8 mouse cellular contexts compared by ENCODE assay signal in genomic region chr8:117802299-117802689, GRCm38 (mm10). TPM values are rescaled to one million over a fixed set of nuclear protein-coding genes. Genes with fewer than 3 reads are reported as not detected.
DNase-seq lines count a peak whose midpoint lies in the region; ATAC-seq and TF ChIP-seq lines count a peak whose summit lies in the region.

No protein-coding gene starts in this region.

- H3K27ac ChIP-seq in heart, embryonic 11.5 days (ENCODE audit: low read depth, low read length) = peak overlapping the region; percentile 95
- H3K27ac ChIP-seq in embryonic facial prominence, embryonic 14.5 days (replicated peaks; ENCODE audit: low read depth, low read length) = peak overlapping the region; percentile 92
- H3K27ac ChIP-seq in limb, embryonic 13.5 days = peak overlapping the region; percentile 55
- H3K27ac ChIP-seq in neural tube, embryonic 15.5 days (replicated peaks) = peak overlapping the region; percentile 87

- peaks cover 30% of the 10 kb centered on the region for H3K79me2 ChIP-seq in C2C12 (ENCODE audit: control insufficient read depth, insufficient read depth)

- TF ChIP-seq CTCF in C2C12 (IDR thresholded peaks at IDR 0.05; ENCODE audit: control insufficient read depth, insufficient read depth, insufficient read length) = no peak

- 2% methylated on average over 11 of the region's 11 CpGs for WGBS in heart, embryonic 11.5 days (ENCODE audit: insufficient replicate concordance)
- WGBS in embryonic facial prominence, embryonic 14.5 days = 2% methylated on average over 11 of the region's 11 CpGs
- WGBS in limb, embryonic 13.5 days = 2% methylated on average over 11 of the region's 11 CpGs
- 3% methylated on average over 11 of the region's 11 CpGs for WGBS in neural tube, embryonic 15.5 days

- H3ac ChIP-seq in C2C12 (ENCODE audit: control insufficient read depth, insufficient read length, low read depth) = peak overlapping the region; percentile 5

- H3K27me3 ChIP-seq in heart, embryonic 11.5 days (ENCODE audit: control insufficient read depth, insufficient read depth, low read length) = no peaks in the 10 kb centered on the region
- H3K27me3 ChIP-seq in C2C12 (ENCODE audit: control insufficient read depth, insufficient read depth, insufficient read length) = peaks cover 3% of the 10 kb centered on the region
- H3K27me3 ChIP-seq in embryonic facial prominence, embryonic 14.5 days (replicated peaks; ENCODE audit: control insufficient read depth, insufficient read depth, low read length) = no peaks in the 10 kb centered on the region
- H3K27me3 ChIP-seq in limb, embryonic 13.5 days = no peaks in the 10 kb centered on the region
- no peaks in the 10 kb centered on the region for H3K27me3 ChIP-seq in neural tube, embryonic 15.5 days (replicated peaks)

- no peak for DNase-seq in heart, postnatal 25 days (ENCODE audit: low spot score)
- DNase-seq in embryonic facial prominence, embryonic 14.5 days (ENCODE audit: low spot score) = no peak
- no peak for DNase-seq in layer of hippocampus, postnatal 36 days
- DNase-seq in kidney, postnatal 10 days = no peak

- peak overlapping the region; percentile 76 for H3K4me3 ChIP-seq in heart, embryonic 11.5 days (ENCODE audit: low read depth, low read length)
- peak overlapping the region; percentile 18 for H3K4me3 ChIP-seq in C2C12 (ENCODE audit: insufficient read depth, poor library complexity, severe bottlenecking)
- peak overlapping the region; percentile 95 for H3K4me3 ChIP-seq in embryonic facial prominence, embryonic 14.5 days (ENCODE audit: low read depth, low read length)
- peak overlapping the region; percentile 77 for H3K4me3 ChIP-seq in limb, embryonic 13.5 days
- H3K4me3 ChIP-seq in neural tube, embryonic 15.5 days (replicated peaks) = peak overlapping the region; percentile 79

- peak overlapping the region; percentile 95 for H3K9ac ChIP-seq in heart, embryonic 11.5 days (ENCODE audit: low read depth, low read length)
- H3K9ac ChIP-seq in embryonic facial prominence, embryonic 14.5 days (ENCODE audit: low read depth, low read length) = peak overlapping the region; percentile 65
- H3K9ac ChIP-seq in limb, embryonic 13.5 days = peak overlapping the region; percentile 70
- H3K9ac ChIP-seq in neural tube, embryonic 15.5 days (replicated peaks) = peak overlapping the region; percentile 47

- ATAC-seq in heart, embryonic 11.5 days (replicated peaks; ENCODE audit: insufficient number of reproducible peaks, low FRiP score, low TSS enrichment) = 0 out of 2 replicates have a peak, but pooled peaks have one; percentile 20
- peak; percentile 41; the same call in 1 of the 2 replicates for ATAC-seq in embryonic facial prominence, embryonic 14.5 days (ENCODE audit: low read depth)
- peak; percentile 46 for ATAC-seq in limb, embryonic 13.5 days (ENCODE audit: low FRiP score, low read depth)
- ATAC-seq in neural tube, embryonic 15.5 days (ENCODE audit: low FRiP score) = peak; percentile 70

- H3K9me3 ChIP-seq in heart, embryonic 11.5 days (replicated peaks; ENCODE audit: control insufficient read depth, low read length) = no peaks in the 10 kb centered on the region
- no peaks in the 10 kb centered on the region for H3K9me3 ChIP-seq in embryonic facial prominence, embryonic 14.5 days (ENCODE audit: control insufficient read depth, low read length)
- H3K9me3 ChIP-seq in limb, embryonic 13.5 days = no peaks in the 10 kb centered on the region
- H3K9me3 ChIP-seq in neural tube, embryonic 15.5 days (replicated peaks) = no peaks in the 10 kb centered on the region

- intact Hi-C loops in heart, postnatal 25 days (cut with DNase I) = no loop called here

- H3K36me3 ChIP-seq in heart, embryonic 11.5 days (ENCODE audit: control insufficient read depth, insufficient read depth, low read length) = no peaks in the 10 kb centered on the region; the same call in none of the 2 replicates
- peaks cover 10% of the 10 kb centered on the region for H3K36me3 ChIP-seq in C2C12 (ENCODE audit: control insufficient read depth, insufficient read depth)
- H3K36me3 ChIP-seq in embryonic facial prominence, embryonic 14.5 days (ENCODE audit: control insufficient read depth, insufficient read depth, low read length) = peaks cover 18% of the 10 kb centered on the region
- peaks cover 19% of the 10 kb centered on the region for H3K36me3 ChIP-seq in limb, embryonic 13.5 days
- H3K36me3 ChIP-seq in neural tube, embryonic 15.5 days = peaks cover 10% of the 10 kb centered on the region

- H3K4me2 ChIP-seq in heart, embryonic 11.5 days = peak overlapping the region; percentile 86
- peak overlapping the region; percentile 59 for H3K4me2 ChIP-seq in embryonic facial prominence, embryonic 14.5 days (ENCODE audit: low read depth, low read length)
- peak overlapping the region; percentile 69 for H3K4me2 ChIP-seq in limb, embryonic 13.5 days (replicated peaks)
- peak overlapping the region; percentile 76 for H3K4me2 ChIP-seq in neural tube, embryonic 15.5 days

- peaks cover 16% of the 10 kb centered on the region for H3K4me1 ChIP-seq in heart, embryonic 11.5 days (ENCODE audit: control insufficient read depth, insufficient read depth, low read length)
- peaks cover 12% of the 10 kb centered on the region for H3K4me1 ChIP-seq in embryonic facial prominence, embryonic 14.5 days (ENCODE audit: control insufficient read depth, insufficient read depth, low read length)
- peaks cover 23% of the 10 kb centered on the region for H3K4me1 ChIP-seq in limb, embryonic 13.5 days
- H3K4me1 ChIP-seq in neural tube, embryonic 15.5 days = peaks cover 31% of the 10 kb centered on the region

- H3K79me3 ChIP-seq in C2C12 (ENCODE audit: low read depth) = peaks cover 27% of the 10 kb centered on the region

TF ChIP-seq in C2C12, 6 proteins besides CTCF, POLR2A, EP300 and RAD21:
- TF ChIP-seq CEBPB (IDR thresholded peaks at IDR 0.05; ENCODE audit: low read depth) (no peak), USF1 (IDR thresholded peaks at IDR 0.05; ENCODE audit: low read depth) (no peak), MYOD1 (IDR thresholded peaks at IDR 0.05; ENCODE audit: control insufficient read depth, insufficient read length, low read depth) (peak; percentile 7), MAX (IDR thresholded peaks at IDR 0.05) (no peak), MYOG (IDR thresholded peaks at IDR 0.05; ENCODE audit: control insufficient read depth, extremely low read depth, insufficient read length) (no peak)

RNA-seq across cellular contexts. Expression of gene Mphosph6, which starts 0.6 kb away (rescaled TPM):
- 44.8 and 47.7 TPM in 2 replicates for polyA plus RNA-seq in heart, embryonic 11.5 days (2014; fragmentation: Nextera tagmentation; extraction: Ambion mirVana)
- total RNA-seq in heart, postnatal 25 days (2021) = 1 to 10 TPM; 7.2 to 8.2 TPM
- polyA plus RNA-seq in C2C12 (2012; fragmentation: generic; extraction: Trizol) = 20.5 TPM
- 50.8 and 55.2 TPM in 2 replicates for polyA plus RNA-seq in embryonic facial prominence, embryonic 14.5 days (2014; fragmentation: Nextera tagmentation; extraction: Ambion mirVana)
- 65.0 and 66.7 TPM in 2 replicates for polyA plus RNA-seq in limb, embryonic 13.5 days (2015; fragmentation: Nextera tagmentation; extraction: Ambion mirVana)
- polyA plus RNA-seq in neural tube, embryonic 15.5 days (2015; fragmentation: Nextera tagmentation; extraction: Ambion mirVana) = 32.9 and 37.7 TPM in 2 replicates
- 10 to 100 TPM; 21.3 to 23.4 TPM for total RNA-seq in layer of hippocampus, postnatal 36 days (2021)

Comparison
In these comparisons a context has a peak if more than half of its experiments do, and no peak if none do; other contexts are left out.
1. ATAC-seq: peak in every context shown above with its lines; median percentile 70 in neural tube, embryonic 15.5 days; 46 in limb, embryonic 13.5 days; 41 in embryonic facial prominence, embryonic 14.5 days; 20 in heart, embryonic 11.5 days.
2. H3K4me3 ChIP-seq: peak in every context shown above with its lines; median percentile 95 in embryonic facial prominence, embryonic 14.5 days; 79 in neural tube, embryonic 15.5 days; 77 in limb, embryonic 13.5 days; 76 in heart, embryonic 11.5 days; 18 in C2C12.